Mouse (Mus musculus) duodenum, adult 2 months (tissue): ENCODE measurements around the gene Olfr531. TPM values are rescaled to one million over a fixed set of nuclear protein-coding genes. Genes with fewer than 3 reads are reported as not detected.

Experiments
- polyA plus RNA-seq: library from polyadenylated mRNA; depleted of rRNA; stranded (reverse); fragments of >200 nt; gene quantifications from 2 replicates; pipeline ENCODE4 v1.2.3, GENCODE M21; 2012; ENCODE audit warnings: low replicate concordance; rRNA removed

Olfr531 gene
- not detected in 2 replicates for polyA plus RNA-seq

DNA sequence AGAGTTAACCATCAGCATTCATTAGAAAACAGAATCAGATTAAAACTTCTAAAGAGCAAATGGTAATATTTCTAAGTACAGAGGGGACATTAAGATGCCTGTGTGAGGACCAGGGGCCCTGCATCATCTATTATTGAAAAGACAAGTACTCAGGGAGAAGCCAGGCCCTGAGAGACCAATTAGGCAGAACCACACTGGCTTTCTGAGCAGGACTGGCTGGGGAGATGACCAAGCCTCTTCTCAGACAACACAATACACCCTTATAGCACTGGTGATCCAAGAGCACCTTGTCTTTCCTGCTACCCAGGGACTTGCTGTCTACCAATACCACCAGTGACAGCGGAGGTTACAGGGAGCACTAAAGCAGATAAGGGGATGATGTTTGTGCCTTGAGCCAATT, at the start of gene Olfr531:
Gene Olfr531, minus strand, starts transcription at position 101 of the 400 bp plus-strand sequence.

GRCm38 (mm10) chr7:140421539-140421938, 18.8 kb upstream of the Olfr531 start, which contains the start of gene Olfr532:
Olfr532 (minus strand) TSS chr7:140421639.

DNA sequence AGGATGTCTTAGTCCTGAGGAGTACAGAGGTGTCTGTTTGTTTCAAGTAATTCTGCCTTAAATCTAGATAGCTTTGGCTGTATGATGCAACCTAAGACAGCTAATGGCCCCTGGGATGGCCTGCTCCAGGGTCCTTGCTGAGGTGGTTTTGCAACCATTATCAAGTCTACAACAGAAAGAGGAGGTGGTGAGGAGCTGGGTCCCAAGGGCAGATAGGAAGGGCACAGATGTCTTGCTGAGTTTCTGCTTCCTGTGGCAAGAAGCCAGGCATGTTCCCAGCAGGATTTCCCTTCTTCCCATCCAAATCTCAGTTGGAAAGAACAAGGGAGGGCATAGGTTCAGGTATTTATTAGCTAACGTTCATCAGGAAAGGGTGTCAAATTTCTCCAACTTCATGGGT, 26.5 kb downstream of the Olfr531 start, which contains the start of gene Olfr530:
Gene Olfr530, minus strand, starts transcription at position 101 of the 400 bp plus-strand sequence.

DNA sequence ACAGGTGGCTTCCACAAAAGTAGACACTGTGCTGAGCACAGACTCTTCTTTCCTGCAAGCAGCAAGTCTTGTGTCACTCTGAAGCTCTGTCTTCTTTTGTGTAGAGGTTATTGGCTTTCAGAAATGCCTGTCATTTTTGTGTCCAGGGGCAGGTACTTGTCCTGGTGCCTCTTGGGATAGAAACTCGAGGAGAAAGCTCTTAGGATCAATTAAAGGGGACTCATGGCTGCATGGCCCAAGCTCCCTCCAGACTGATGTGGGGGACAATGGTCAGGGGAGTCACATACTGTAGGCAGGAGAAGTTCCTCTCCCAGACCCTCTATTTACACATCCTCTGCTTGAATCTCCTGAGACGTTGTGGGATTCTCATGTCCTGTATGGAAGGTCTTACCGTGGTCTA, 41.1 kb downstream of the Olfr531 start, which contains the start of gene Olfr60:
Gene Olfr60, minus strand, starts transcription at position 101 of the 400 bp plus-strand sequence.

Other genes starting within 250 kb of the Olfr531 start
- gene Sprn, start 248.0 kb downstream of the Olfr531 start, polyA plus RNA-seq: 0.14 and 0.32 TPM in 2 replicates
- gene Olfr522, start 238.2 kb downstream of the Olfr531 start, polyA plus RNA-seq: not detected in 2 replicates
- gene Olfr523, start 229.7 kb downstream of the Olfr531 start, polyA plus RNA-seq: not detected in 2 replicates
- gene Olfr524, start 197.0 kb downstream of the Olfr531 start, polyA plus RNA-seq: 0.17 TPM in 1 of 2 replicates, not detected in the other
- gene Cd163l1, start 184.7 kb downstream of the Olfr531 start, polyA plus RNA-seq: 0.35 and 0.38 TPM in 2 replicates
- gene 5830411N06Rik, start 155.6 kb downstream of the Olfr531 start, polyA plus RNA-seq: 0.14 and 0.21 TPM in 2 replicates
- not detected in 2 replicates for gene Olfr525, start 82.1 kb downstream of the Olfr531 start, polyA plus RNA-seq
- gene Olfr527, start 68.9 kb downstream of the Olfr531 start, polyA plus RNA-seq: not detected in 2 replicates
- gene Olfr60, start 41.2 kb downstream of the Olfr531 start, polyA plus RNA-seq: 0.41 and 0.62 TPM in 2 replicates
- 0.13 TPM in 1 of 2 replicates, not detected in the other for gene Olfr530, start 26.6 kb downstream of the Olfr531 start, polyA plus RNA-seq
- not detected in 2 replicates for gene Olfr532, start 18.7 kb upstream of the Olfr531 start, polyA plus RNA-seq
- not detected in 2 replicates for gene Olfr533, start 60.5 kb upstream of the Olfr531 start, polyA plus RNA-seq
- not detected in 2 replicates for gene Olfr535, start 81.3 kb upstream of the Olfr531 start, polyA plus RNA-seq
- gene Olfr536, start 104.5 kb upstream of the Olfr531 start, polyA plus RNA-seq: not detected in 2 replicates
- not detected in 2 replicates for gene Olfr538, start 165.0 kb upstream of the Olfr531 start, polyA plus RNA-seq
- gene Olfr46, start 198.4 kb upstream of the Olfr531 start, polyA plus RNA-seq: not detected in 2 replicates
- not detected in 2 replicates for gene Olfr61, start 226.1 kb upstream of the Olfr531 start, polyA plus RNA-seq
- gene Olfr53, start 243.5 kb upstream of the Olfr531 start, polyA plus RNA-seq: not detected in 2 replicates